In the genomic region with DNA sequence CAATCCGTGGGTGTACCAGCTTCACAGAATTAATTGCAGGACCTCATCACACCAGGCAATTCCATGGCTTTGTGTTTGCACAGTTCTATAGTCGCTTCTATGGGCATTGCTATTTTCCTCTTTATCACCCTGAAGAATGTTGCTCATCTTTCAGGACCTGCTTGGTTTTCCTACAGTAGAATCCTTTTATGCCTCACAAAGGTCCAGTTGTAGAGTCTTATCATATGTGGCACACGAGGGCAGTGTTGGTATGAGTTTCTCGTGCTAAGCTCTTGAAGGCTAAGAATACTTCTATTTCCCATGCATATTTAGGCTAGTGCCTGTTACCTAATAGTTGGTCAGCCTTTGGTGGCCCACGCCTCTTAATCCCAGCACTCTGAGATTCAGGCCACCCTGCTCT, we compare ENCODE assay signal across 9 mouse cellular contexts. TPM values are rescaled to one million over a fixed set of nuclear protein-coding genes. Genes with fewer than 3 reads are reported as not detected.
DNase-seq lines count a peak whose midpoint lies in the region; ATAC-seq and TF ChIP-seq lines count a peak whose summit lies in the region.
"Had no signal": no experiment of that assay in that cellular context is flagged by ENCODE, and none has a peak within 500 bp of the region (broad histone marks: within the 10 kb centered on the region; RNA-seq: fewer than 3 reads in every experiment).

No protein-coding gene starts in this region.

- DNase-seq in heart, embryonic 10.5 days (ENCODE audit: low spot score) = no peak
- no peak for DNase-seq in heart, postnatal 4 days
- DNase-seq in forebrain, postnatal 0 days = peak; percentile 59
- DNase-seq in liver, postnatal 0 days = no peak
- no peak for DNase-seq in thymus, postnatal 25 days
- DNase-seq in gastrocnemius, postnatal 14 days = no peak
- DNase-seq in left cerebral cortex, postnatal 4 days = no peak

- no peak for TF ChIP-seq CTCF in E14TG2a.4 (conservative IDR thresholded peaks at IDR 0.05; ENCODE audit: low read length)
- peak; percentile 55 for TF ChIP-seq CTCF in forebrain, postnatal 0 days (IDR thresholded peaks at IDR 0.05; ENCODE audit: low read depth)
- peak; percentile 46 for TF ChIP-seq CTCF in liver, postnatal 0 days (IDR thresholded peaks at IDR 0.05; ENCODE audit: low read depth)

- H3K27me3 ChIP-seq in heart, embryonic 10.5 days (ENCODE audit: insufficient read depth, poor library complexity, severe bottlenecking) = no peaks in the 10 kb centered on the region
- peaks cover 14% of the 10 kb centered on the region for H3K27me3 ChIP-seq in E14TG2a.4 (ENCODE audit: insufficient read depth, low read length)
- H3K27me3 ChIP-seq in forebrain, postnatal 0 days (ENCODE audit: insufficient read depth, low read length) = no peaks in the 10 kb centered on the region
- H3K27me3 ChIP-seq in liver, postnatal 0 days (ENCODE audit: insufficient read depth, low read length) = no peaks in the 10 kb centered on the region

- no peaks in the 10 kb centered on the region for H3K9me3 ChIP-seq in heart, embryonic 10.5 days
- no peaks in the 10 kb centered on the region for H3K9me3 ChIP-seq in E14TG2a.4 (ENCODE audit: low read length)
- no peaks in the 10 kb centered on the region for H3K9me3 ChIP-seq in forebrain, postnatal 0 days (ENCODE audit: low read length)
- H3K9me3 ChIP-seq in liver, postnatal 0 days (ENCODE audit: low read length) = no peaks in the 10 kb centered on the region

- H3K36me3 ChIP-seq in heart, embryonic 10.5 days = peaks cover 16% of the 10 kb centered on the region
- peaks cover 39% of the 10 kb centered on the region for H3K36me3 ChIP-seq in E14TG2a.4 (ENCODE audit: insufficient read depth, low read length)
- no peaks in the 10 kb centered on the region for H3K36me3 ChIP-seq in forebrain, postnatal 0 days (ENCODE audit: insufficient read depth)
- H3K36me3 ChIP-seq in liver, postnatal 0 days (replicated peaks; ENCODE audit: insufficient read depth, low read length) = peaks cover 5% of the 10 kb centered on the region; the same call in 1 of the 2 replicates

- 36% methylated on average over 5 of the region's 5 CpGs for WGBS in heart, embryonic 10.5 days
- 26% methylated on average over 5 of the region's 5 CpGs for WGBS in forebrain, postnatal 0 days
- 25% methylated on average over 5 of the region's 5 CpGs for WGBS in liver, postnatal 0 days (ENCODE audit: insufficient replicate concordance)

- H3K9ac ChIP-seq in forebrain, postnatal 0 days = peak overlapping the region; percentile 83
- peak overlapping the region; percentile 89 for H3K9ac ChIP-seq in liver, postnatal 0 days (replicated peaks)

- intact Hi-C loops in gastrocnemius, postnatal 14 days (cut with DNase I; ENCODE audit: low total_unique reads) = no loop called here
- intact Hi-C loops in left cerebral cortex, postnatal 4 days (cut with DNase I) = no loop called here

- H3K4me1 ChIP-seq in heart, embryonic 10.5 days = peaks cover 25% of the 10 kb centered on the region
- peaks cover 39% of the 10 kb centered on the region for H3K4me1 ChIP-seq in E14TG2a.4 (replicated peaks; ENCODE audit: low read depth, low read length)
- peaks cover 26% of the 10 kb centered on the region for H3K4me1 ChIP-seq in forebrain, postnatal 0 days (ENCODE audit: insufficient read depth)
- peaks cover 16% of the 10 kb centered on the region for H3K4me1 ChIP-seq in liver, postnatal 0 days (ENCODE audit: insufficient read depth)

- TF ChIP-seq EP300 in liver, postnatal 0 days (IDR thresholded peaks at IDR 0.05; ENCODE audit: low read depth) = no peak

- H3K4me3 ChIP-seq in heart, embryonic 10.5 days = peak overlapping the region; percentile 89
- peak overlapping the region; percentile 92 for H3K4me3 ChIP-seq in E14TG2a.4 (replicated peaks; ENCODE audit: low read length)
- H3K4me3 ChIP-seq in forebrain, postnatal 0 days (ENCODE audit: low read depth, low read length) = peak overlapping the region; percentile 70
- H3K4me3 ChIP-seq in liver, postnatal 0 days (ENCODE audit: low read depth, low read length) = peak overlapping the region; percentile 92

- H3K27ac ChIP-seq in heart, embryonic 10.5 days = peak overlapping the region; percentile 97
- H3K27ac ChIP-seq in forebrain, postnatal 0 days (ENCODE audit: low read depth, low read length) = peak overlapping the region; percentile 96
- peak overlapping the region; percentile 94 for H3K27ac ChIP-seq in liver, postnatal 0 days (ENCODE audit: low read depth)

- H3K4me2 ChIP-seq in forebrain, postnatal 0 days (ENCODE audit: low read depth) = peak overlapping the region; percentile 96
- peak overlapping the region; percentile 90 for H3K4me2 ChIP-seq in liver, postnatal 0 days (ENCODE audit: low read depth, low read length)

- no peak for ATAC-seq in forebrain, postnatal 0 days
- ATAC-seq in liver, postnatal 0 days = no peak

RNA-seq across cellular contexts. Expression of gene Pced1a, which starts 0.6 kb away (rescaled TPM):
- 8.2 and 13.6 TPM in 2 replicates for polyA plus RNA-seq in heart, embryonic 10.5 days (2016; fragmentation: Nextera tagmentation; extraction: Ambion mirVana)
- 1 to 10 TPM; 5.6 to 6.2 TPM for total RNA-seq in heart, postnatal 4 days (2021)
- 15.9 and 18.0 TPM in 2 replicates for total RNA-seq in forebrain, postnatal 0 days (2014; rRNA removed)
- polyA plus RNA-seq in forebrain, postnatal 0 days (2015; fragmentation: Nextera tagmentation; extraction: Ambion mirVana) = 7.9 and 9.2 TPM in 2 replicates
- polyA plus RNA-seq in liver, postnatal 0 days (2015; fragmentation: Nextera tagmentation; extraction: Ambion mirVana) = 3.8 TPM in 2 replicates
- 1 to 10 TPM; 3.2 to 4.5 TPM for total RNA-seq in gastrocnemius, postnatal 14 days (2021)
- total RNA-seq in left cerebral cortex, postnatal 4 days (2021) = 10 to 100 TPM; 31.7 to 33.2 TPM

RNA-seq across cellular contexts. Expression of gene Vps16, which starts 1.0 kb away (rescaled TPM):
- 84.5 and 91.1 TPM in 2 replicates for polyA plus RNA-seq in heart, embryonic 10.5 days (2016; fragmentation: Nextera tagmentation; extraction: Ambion mirVana)
- 10 to 100 TPM; 39.0 to 45.3 TPM for total RNA-seq in heart, postnatal 4 days (2021)
- 78.7 and 99.8 TPM in 2 replicates for total RNA-seq in forebrain, postnatal 0 days (2014; rRNA removed)
- 68.7 and 76.7 TPM in 2 replicates for polyA plus RNA-seq in forebrain, postnatal 0 days (2015; fragmentation: Nextera tagmentation; extraction: Ambion mirVana)
- polyA plus RNA-seq in liver, postnatal 0 days (2015; fragmentation: Nextera tagmentation; extraction: Ambion mirVana) = 19.4 and 22.8 TPM in 2 replicates
- 10 to 100 TPM; 17.2 to 17.3 TPM for total RNA-seq in gastrocnemius, postnatal 14 days (2021)
- total RNA-seq in left cerebral cortex, postnatal 4 days (2021) = 100 to 1,000 TPM in 1 of 2 experiments, 10 to 100 TPM in 1; 96.4 to 113 TPM

RNA-seq across cellular contexts. Expression of gene Tmem239, which starts 18.8 kb away (rescaled TPM):
- polyA plus RNA-seq in heart, embryonic 10.5 days (2016; fragmentation: Nextera tagmentation; extraction: Ambion mirVana) = not detected in 2 replicates
- not detected for total RNA-seq in heart, postnatal 4 days (2021)
- total RNA-seq in forebrain, postnatal 0 days (2014; rRNA removed) = not detected in 2 replicates
- polyA plus RNA-seq in forebrain, postnatal 0 days (2015; fragmentation: Nextera tagmentation; extraction: Ambion mirVana) = 0.16 TPM in 1 of 2 replicates, not detected in the other
- polyA plus RNA-seq in liver, postnatal 0 days (2015; fragmentation: Nextera tagmentation; extraction: Ambion mirVana) = not detected in 2 replicates
- not detected for total RNA-seq in gastrocnemius, postnatal 14 days (2021)
- total RNA-seq in left cerebral cortex, postnatal 4 days (2021) = not detected
- total RNA-seq: left cerebral cortex, postnatal 14 days had no signal

RNA-seq across cellular contexts. Expression of gene 1700020A23Rik, which starts 20.1 kb away (rescaled TPM):
- 0.28 TPM in 1 of 2 replicates, not detected in the other for polyA plus RNA-seq in heart, embryonic 10.5 days (2016; fragmentation: Nextera tagmentation; extraction: Ambion mirVana)
- total RNA-seq in heart, postnatal 4 days (2021) = not detected
- total RNA-seq in forebrain, postnatal 0 days (2014; rRNA removed) = not detected in 2 replicates
- polyA plus RNA-seq in forebrain, postnatal 0 days (2015; fragmentation: Nextera tagmentation; extraction: Ambion mirVana) = 0.45 TPM in 1 of 2 replicates, not detected in the other
- polyA plus RNA-seq in liver, postnatal 0 days (2015; fragmentation: Nextera tagmentation; extraction: Ambion mirVana) = not detected in 2 replicates
- total RNA-seq in gastrocnemius, postnatal 14 days (2021) = not detected
- total RNA-seq in left cerebral cortex, postnatal 4 days (2021) = not detected
- total RNA-seq: left cerebral cortex, postnatal 14 days had no signal

RNA-seq across cellular contexts. Expression of gene Gm28372, which starts 20.1 kb away (rescaled TPM):
- polyA plus RNA-seq in heart, embryonic 10.5 days (2016; fragmentation: Nextera tagmentation; extraction: Ambion mirVana) = not detected in 2 replicates
- total RNA-seq in heart, postnatal 4 days (2021) = not detected
- not detected in 2 replicates for total RNA-seq in forebrain, postnatal 0 days (2014; rRNA removed)
- not detected in 2 replicates for polyA plus RNA-seq in forebrain, postnatal 0 days (2015; fragmentation: Nextera tagmentation; extraction: Ambion mirVana)
- polyA plus RNA-seq in liver, postnatal 0 days (2015; fragmentation: Nextera tagmentation; extraction: Ambion mirVana) = not detected in 2 replicates
- not detected for total RNA-seq in gastrocnemius, postnatal 14 days (2021)
- total RNA-seq in left cerebral cortex, postnatal 4 days (2021) = not detected
- total RNA-seq: left cerebral cortex, postnatal 14 days had no signal
